Mouse (Mus musculus): ENCODE results near the gene Mpig6b. TPM values are rescaled to one million over a fixed set of nuclear protein-coding genes. Genes with fewer than 3 reads are reported as not detected.

The Mpig6b gene
- polyA plus RNA-seq, 1 experiment from 2014 or later = 1.3 TPM

GRCm38 (mm10) chr17:35097164-35097655 lies 31.2 kb upstream of the Mpig6b start:
- Histone ChIP-seq H3K27me3 (ENCODE audit: low read depth, poor library complexity, severe bottlenecking) (no peaks in the 10 kb centered on the region), H3K36me3 (peaks cover 99% of the 10 kb centered on the region), H3K27ac (replicated peaks) (no peak overlapping the region), H3K4me3 (no peak overlapping the region), H3K4me1 (no peaks in the 10 kb centered on the region), H3K9me3 (replicated peaks) (no peaks in the 10 kb centered on the region)
- DNase-seq (ENCODE audit: low spot score) = no peak
- 74% methylated on average over 12 of the region's 12 CpGs for WGBS

GRCm38 (mm10) chr17:35096597-35096996 lies 30.6 kb upstream of the Mpig6b start:
- Histone ChIP-seq H3K27me3 (ENCODE audit: low read depth, poor library complexity, severe bottlenecking) (no peaks in the 10 kb centered on the region), H3K4me3 (no peak overlapping the region), H3K9me3 (replicated peaks) (no peaks in the 10 kb centered on the region), H3K4me1 (no peaks in the 10 kb centered on the region), H3K27ac (replicated peaks) (no peak overlapping the region), H3K36me3 (peaks cover 99% of the 10 kb centered on the region)
- DNase-seq (ENCODE audit: low spot score) = no peak
- 82% methylated on average over 12 of the region's 12 CpGs for WGBS

GRCm38 (mm10) chr17:35094475-35095365 lies 28.7 kb upstream of the Mpig6b start:
- no peaks in the 10 kb centered on the region for H3K27me3 ChIP-seq (ENCODE audit: low read depth, poor library complexity, severe bottlenecking)
- no peaks in the 10 kb centered on the region for H3K9me3 ChIP-seq (replicated peaks)
- no peak overlapping the region for H3K4me3 ChIP-seq
- H3K36me3 ChIP-seq = peaks cover 93% of the 10 kb centered on the region
- WGBS = 91% methylated on average over 15 of the region's 15 CpGs
- peaks cover 12% of the 10 kb centered on the region for H3K4me1 ChIP-seq
- no peak for DNase-seq (ENCODE audit: low spot score)
- H3K27ac ChIP-seq (replicated peaks) = no peak overlapping the region

- peaks cover 14% of the 10 kb centered on the region for H3K4me1 ChIP-seq
- no peaks in the 10 kb centered on the region for H3K9me3 ChIP-seq (replicated peaks)
- H3K27me3 ChIP-seq (ENCODE audit: low read depth, poor library complexity, severe bottlenecking) = no peaks in the 10 kb centered on the region
- DNase-seq (ENCODE audit: low spot score) = no peak
- H3K36me3 ChIP-seq = peaks cover 73% of the 10 kb centered on the region
- H3K4me3 ChIP-seq = no peak overlapping the region
- 91% methylated on average over 14 of the region's 14 CpGs for WGBS
- H3K27ac ChIP-seq (replicated peaks) = no peak overlapping the region
These were observed 26.6 kb upstream of the Mpig6b start for GRCm38 (mm10) chr17:35092403-35093198.

- peaks cover 50% of the 10 kb centered on the region for H3K36me3 ChIP-seq
- no peaks in the 10 kb centered on the region for H3K9me3 ChIP-seq (replicated peaks)
- DNase-seq (ENCODE audit: low spot score) = no peak
- peaks cover 14% of the 10 kb centered on the region for H3K4me1 ChIP-seq
- H3K4me3 ChIP-seq = peak overlapping the region; percentile 82
- WGBS = 81% methylated on average over 8 of the region's 8 CpGs
- no peaks in the 10 kb centered on the region for H3K27me3 ChIP-seq (ENCODE audit: low read depth, poor library complexity, severe bottlenecking)
- H3K27ac ChIP-seq (replicated peaks) = peak overlapping the region; percentile 99; the same call in 1 of the 2 replicates
These were observed 24.4 kb upstream of the Mpig6b start for GRCm38 (mm10) chr17:35090166-35090932.

GRCm38 (mm10) chr17:35088825-35089644 lies 23.1 kb upstream of the Mpig6b start, which contains the start of gene Abhd16a:
Abhd16a (plus strand) TSS chr17:35089263.
- 3% methylated on average over 67 of the region's 67 CpGs for WGBS
- Histone ChIP-seq H3K36me3 (peaks cover 37% of the 10 kb centered on the region), H3K27ac (replicated peaks) (peak within 1 kb of the TSS; percentile 99), H3K9me3 (replicated peaks) (no peaks in the 10 kb centered on the region), H3K27me3 (ENCODE audit: low read depth, poor library complexity, severe bottlenecking) (no peaks in the 10 kb centered on the region), H3K4me3 (peak within 1 kb of the TSS; percentile 82), H3K4me1 (peaks cover 14% of the 10 kb centered on the region)
- peak; percentile 95 for DNase-seq (ENCODE audit: low spot score)

- Histone ChIP-seq H3K27ac (replicated peaks) (no peak overlapping the region), H3K9me3 (replicated peaks) (no peaks in the 10 kb centered on the region), H3K4me1 (peaks cover 14% of the 10 kb centered on the region), H3K27me3 (ENCODE audit: low read depth, poor library complexity, severe bottlenecking) (no peaks in the 10 kb centered on the region), H3K36me3 (peaks cover 28% of the 10 kb centered on the region), H3K4me3 (no peak overlapping the region)
- no peak for DNase-seq (ENCODE audit: low spot score)
- WGBS = 57% methylated on average over 2 of the region's 2 CpGs
These were observed 22.2 kb upstream of the Mpig6b start for GRCm38 (mm10) chr17:35088151-35088550.

GRCm38 (mm10) chr17:35085208-35085865 lies 19.4 kb upstream of the Mpig6b start, which contains the start of gene Ly6g6f:
Ly6g6f (minus strand) TSS chr17:35085610.
- no peaks in the 10 kb centered on the region for H3K27me3 ChIP-seq (ENCODE audit: low read depth, poor library complexity, severe bottlenecking)
- no peak within 1 kb of the TSS for H3K4me3 ChIP-seq
- no peaks in the 10 kb centered on the region for H3K9me3 ChIP-seq (replicated peaks)
- DNase-seq (ENCODE audit: low spot score) = no peak
- no peak within 1 kb of the TSS for H3K27ac ChIP-seq (replicated peaks)
- H3K4me1 ChIP-seq = peaks cover 10% of the 10 kb centered on the region
- H3K36me3 ChIP-seq = peaks cover under 1% of the 10 kb centered on the region; the same call in 1 of the 2 replicates
- WGBS = 86% methylated on average over 7 of the region's 7 CpGs

GRCm38 (mm10) chr17:35083929-35084497 lies 18.0 kb upstream of the Mpig6b start:
- DNase-seq (ENCODE audit: low spot score) = no peak

GRCm38 (mm10) chr17:35082841-35083576 lies 17.0 kb upstream of the Mpig6b start:
- Histone ChIP-seq H3K4me1 (peaks cover 6% of the 10 kb centered on the region), H3K36me3 (no peaks in the 10 kb centered on the region), H3K27ac (replicated peaks) (no peak overlapping the region), H3K4me3 (no peak overlapping the region), H3K27me3 (ENCODE audit: low read depth, poor library complexity, severe bottlenecking) (peaks cover 11% of the 10 kb centered on the region; the same call in 1 of the 2 replicates), H3K9me3 (replicated peaks) (no peaks in the 10 kb centered on the region)
- WGBS = 90% methylated on average over 16 of the region's 16 CpGs
- DNase-seq (ENCODE audit: low spot score) = no peak

More at GRCm38 (mm10) chr17:35083929-35084497, 18.0 kb upstream of the Mpig6b start:
- 86% methylated on average over 3 of the region's 3 CpGs for WGBS
- Histone ChIP-seq H3K4me3 (no peak overlapping the region), H3K9me3 (replicated peaks) (no peaks in the 10 kb centered on the region), H3K4me1 (peaks cover 3% of the 10 kb centered on the region; the same call in 1 of the 2 replicates), H3K27me3 (ENCODE audit: low read depth, poor library complexity, severe bottlenecking) (0 out of 2 replicates have a peak, but pooled peaks cover under 1% of the 10 kb centered on the region), H3K27ac (replicated peaks) (no peak overlapping the region), H3K36me3 (no peaks in the 10 kb centered on the region)

All from midbrain, embryonic 10.5 days (tissue).